Mouse (Mus musculus): ENCODE results near the gene Aph1b.
A peak's percentile ranks its signal among the peaks of the same experiment; 100 is the strongest.

Aph1b gene

DNA sequence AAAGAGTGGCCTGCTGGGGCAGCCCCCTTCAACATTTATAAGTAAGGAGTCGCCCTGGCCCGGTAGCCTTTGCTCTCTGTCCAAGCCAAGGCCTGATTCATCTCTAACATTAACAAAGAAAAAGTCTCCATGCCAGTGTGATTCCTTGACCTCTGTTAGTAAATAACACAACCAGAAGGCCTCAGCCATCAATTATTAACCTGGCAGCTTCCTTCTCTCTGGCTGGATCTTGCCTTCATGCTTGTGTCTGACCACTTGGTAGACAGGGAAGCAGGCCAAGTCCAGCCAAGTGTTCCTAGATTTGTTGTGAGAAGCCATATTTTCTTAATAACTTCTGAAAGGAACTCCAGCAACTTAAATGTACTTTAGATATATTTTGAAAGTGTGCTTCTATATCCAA lies 58.7 kb downstream of the Aph1b start:
- peak; percentile 84 to 95 for DNase-seq

DNA sequence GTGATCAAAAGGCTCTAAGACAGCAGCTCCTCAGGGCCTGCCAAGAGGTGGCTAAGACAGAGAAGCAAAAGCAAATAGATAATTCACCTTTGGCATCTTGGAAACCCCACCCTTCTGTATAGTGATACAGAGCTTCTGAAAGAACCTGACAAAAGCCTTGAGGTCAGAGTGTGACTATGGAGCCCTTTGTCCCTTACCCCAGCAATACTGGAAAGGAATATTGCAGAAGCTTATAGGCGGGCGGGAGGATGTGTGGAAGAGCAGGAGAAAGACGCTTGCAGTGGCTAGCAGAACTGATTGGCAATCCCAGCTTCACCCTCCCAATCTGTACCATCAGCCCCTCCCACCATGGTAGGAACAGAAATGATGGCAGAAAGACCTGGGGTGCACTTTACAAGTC lies 59.3 kb downstream of the Aph1b start:
- DNase-seq = no peak

DNA sequence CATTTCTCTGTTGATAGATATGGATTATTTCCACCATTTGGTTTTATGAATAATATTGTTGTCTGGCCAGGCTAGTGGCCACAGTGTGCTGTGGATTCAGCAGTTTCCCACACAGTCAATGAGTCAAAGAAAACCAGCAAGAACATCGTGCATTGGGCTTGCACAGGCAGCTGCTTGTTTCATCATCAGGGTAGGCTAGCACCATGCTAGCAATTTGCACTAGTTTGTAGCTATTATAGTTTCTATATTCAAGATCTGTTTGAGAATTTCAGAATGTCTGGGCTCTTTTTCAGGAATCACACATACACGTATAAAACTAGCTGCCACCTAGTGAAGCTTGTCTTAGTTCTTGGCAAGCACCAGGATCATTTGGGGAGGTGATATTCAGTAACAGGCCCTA lies 60.2 kb downstream of the Aph1b start:
- DNase-seq = no peak

DNA sequence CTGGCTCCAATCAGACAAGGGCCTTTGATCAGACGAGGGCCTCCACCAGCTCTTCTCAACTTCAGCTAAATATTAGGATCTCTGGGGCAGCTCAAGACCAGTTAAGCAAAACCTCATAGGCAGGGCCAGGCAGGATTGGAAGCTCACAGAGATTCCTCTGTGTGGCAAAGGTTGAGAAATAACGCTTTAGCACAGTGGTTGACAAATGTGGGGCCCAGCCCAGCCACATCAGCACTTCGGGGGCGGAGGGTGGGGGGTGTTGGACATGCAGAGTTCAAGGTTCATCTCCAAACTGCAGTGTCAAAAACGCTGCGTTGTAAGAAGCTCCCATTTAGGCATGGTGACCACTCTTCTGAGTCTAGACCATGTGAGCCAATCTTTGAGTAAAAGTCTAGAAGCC lies 60.7 kb downstream of the Aph1b start:
- peak; percentile 66 to 69 for DNase-seq

DNA sequence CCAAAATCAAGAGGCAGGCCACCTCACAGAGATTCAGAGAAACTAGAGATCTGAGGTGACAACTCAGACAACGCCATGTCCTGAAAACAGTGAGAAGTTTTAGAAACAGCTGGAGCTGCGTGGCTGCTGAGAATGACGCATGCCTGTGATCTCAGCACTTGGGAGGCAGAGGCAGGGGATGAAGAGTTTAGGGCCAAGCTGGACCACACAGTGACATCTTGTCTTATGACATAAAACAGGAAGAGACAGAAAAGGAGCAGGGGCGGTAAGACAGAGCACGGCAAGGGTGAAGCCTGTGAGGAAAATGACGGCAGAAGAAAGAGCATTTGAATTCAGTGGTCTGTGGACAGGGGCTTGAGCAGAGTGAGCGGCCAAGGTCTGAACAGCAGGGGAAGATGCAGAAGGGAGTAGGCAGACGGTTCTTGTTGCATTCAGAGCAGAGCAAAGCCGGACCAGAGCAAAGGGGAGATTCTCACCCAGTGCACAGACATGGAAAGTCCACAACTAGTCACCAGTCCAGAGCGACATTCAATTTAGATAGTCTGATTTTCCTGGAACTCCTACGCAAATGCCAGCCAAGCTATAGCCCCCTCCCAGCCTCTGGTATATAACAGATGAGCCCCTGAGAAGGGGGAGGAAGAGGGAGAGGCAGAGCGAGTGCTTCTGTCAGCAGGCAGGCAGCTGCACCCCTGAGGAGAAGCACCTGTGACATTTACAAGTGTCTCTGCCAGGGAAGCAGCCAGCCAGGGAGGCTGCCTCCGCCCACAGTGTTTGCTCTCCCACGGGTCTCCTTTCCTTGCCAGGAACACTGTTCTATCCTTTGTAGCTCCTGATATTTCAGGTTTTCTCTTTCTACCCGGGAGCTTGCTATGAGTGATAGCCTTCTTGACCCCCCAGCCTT lies 62.2 kb downstream of the Aph1b start:
- peak; percentile 73 to 76 for DNase-seq

DNA sequence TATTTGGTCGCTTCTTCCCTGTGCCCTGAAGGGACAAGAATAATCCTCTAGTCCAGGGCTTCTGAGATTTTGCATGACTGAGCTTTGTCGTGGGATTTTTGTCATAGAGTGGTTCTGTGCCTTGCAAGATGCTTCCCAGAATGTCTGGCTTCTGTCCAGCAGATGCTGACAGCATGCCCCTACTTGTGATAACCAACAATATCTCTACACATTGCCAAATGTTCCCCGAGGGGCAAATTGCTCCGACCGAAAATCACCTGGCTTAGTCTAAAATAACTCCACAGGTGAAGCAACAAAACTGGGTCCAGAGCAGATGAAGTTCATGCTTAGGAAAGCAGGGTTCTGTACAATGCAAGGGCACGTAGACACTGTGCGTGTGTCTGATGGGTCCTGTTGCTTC lies 64.0 kb downstream of the Aph1b start:
- DNase-seq = no peak

DNA sequence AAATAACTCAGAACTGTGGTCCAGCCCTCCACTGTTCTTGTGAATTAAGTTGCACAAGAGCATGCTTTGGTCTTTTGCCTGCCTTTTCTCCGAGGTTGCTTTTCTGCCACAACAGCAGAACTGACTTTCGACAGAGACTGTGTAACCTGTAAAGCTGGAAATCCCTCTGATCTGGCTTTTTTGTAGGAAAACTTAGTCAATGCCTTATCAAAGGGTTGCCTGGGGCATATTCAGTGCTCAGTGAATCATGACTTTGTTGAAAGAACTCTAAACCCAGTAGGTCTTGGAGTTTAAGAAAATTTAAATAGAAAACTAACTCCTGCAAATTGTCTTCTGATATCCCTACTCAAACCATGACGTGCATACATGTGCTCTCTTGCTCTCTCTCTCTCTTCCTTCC lies 64.7 kb downstream of the Aph1b start:
- no peak for DNase-seq

DNA sequence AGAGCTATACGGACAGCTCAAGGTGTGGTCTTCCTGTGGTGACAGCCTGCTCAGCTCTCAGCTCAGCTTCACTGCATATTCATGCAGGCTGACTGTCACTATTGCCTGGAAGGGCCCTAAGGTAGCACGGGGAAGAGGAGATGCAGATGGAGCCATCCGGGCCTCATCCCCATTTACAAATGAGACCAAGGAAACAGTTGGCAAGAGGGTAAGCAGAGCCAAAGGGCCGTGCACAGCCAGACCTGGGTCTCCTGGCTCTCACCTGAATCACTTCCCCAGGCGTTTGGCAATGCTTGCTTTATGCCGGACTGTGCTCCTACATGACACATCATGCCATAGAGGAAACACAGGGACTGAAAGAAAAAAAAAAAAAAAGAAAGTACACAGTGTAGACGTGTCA lies 68.0 kb downstream of the Aph1b start:
- no peak for DNase-seq

DNA sequence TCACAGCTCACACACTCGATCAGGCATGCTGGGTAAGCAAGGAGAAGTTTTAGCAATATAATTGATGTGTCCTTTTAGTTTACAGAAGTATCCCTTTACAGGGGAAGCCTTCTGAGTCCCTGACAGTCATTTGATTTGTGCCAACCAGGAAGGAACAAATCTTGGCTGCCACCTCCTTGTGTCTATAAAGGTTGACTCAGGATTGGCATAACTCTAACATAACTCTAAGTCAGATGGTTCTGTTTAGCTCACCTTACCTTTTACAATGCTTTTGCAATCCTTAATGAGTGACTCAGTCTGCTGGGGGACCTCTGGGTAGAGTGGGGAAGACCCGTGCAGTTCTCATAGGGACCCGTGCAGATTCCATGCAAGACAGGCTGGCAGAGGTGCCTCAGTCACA lies 69.7 kb downstream of the Aph1b start:
- DNase-seq = no peak

Data from kidney, postnatal 36 days (tissue).